Mouse (Mus musculus) thymus, postnatal 25 days (tissue): ENCODE measurements around the gene Cmtm4.

Experiments used
- DNase-seq: peaks from one replicate; pipeline ENCODE4 v3.0.0; 2022

Cmtm4 gene

GRCm38 (mm10) chr8:104410628-104411273 is 15.1 kb upstream of the Cmtm4 start:
- no peak for DNase-seq

GRCm38 (mm10) chr8:104408328-104409110 is 12.9 kb upstream of the Cmtm4 start:
- DNase-seq = no peak

- DNase-seq = no peak
Measured at GRCm38 (mm10) chr8:104406340-104407128, 10.9 kb upstream of the Cmtm4 start.

GRCm38 (mm10) chr8:104405430-104406187 is 10.0 kb upstream of the Cmtm4 start:
- DNase-seq = no peak

GRCm38 (mm10) chr8:104403596-104403995 is 8.0 kb upstream of the Cmtm4 start:
- DNase-seq = peak; percentile 6

- no peak for DNase-seq
Measured at GRCm38 (mm10) chr8:104394801-104395702, 555 bp downstream of the Cmtm4 start.

GRCm38 (mm10) chr8:104393767-104394166 is 1.8 kb downstream of the Cmtm4 start:
- no peak for DNase-seq

- no peak for DNase-seq
Measured at GRCm38 (mm10) chr8:104393139-104393538, 2.5 kb downstream of the Cmtm4 start.

- no peak for DNase-seq
Measured at GRCm38 (mm10) chr8:104390245-104390644, 5.4 kb downstream of the Cmtm4 start.

GRCm38 (mm10) chr8:104387980-104388379 is 7.6 kb downstream of the Cmtm4 start:
- DNase-seq = no peak

GRCm38 (mm10) chr8:104387501-104387900 is 8.1 kb downstream of the Cmtm4 start:
- no peak for DNase-seq

- no peak for DNase-seq
Measured at GRCm38 (mm10) chr8:104386693-104387092, 8.9 kb downstream of the Cmtm4 start.

- DNase-seq = no peak
Measured at GRCm38 (mm10) chr8:104383977-104384376, 11.6 kb downstream of the Cmtm4 start.

GRCm38 (mm10) chr8:104383296-104383695 is 12.3 kb downstream of the Cmtm4 start:
- no peak for DNase-seq

GRCm38 (mm10) chr8:104380961-104381411 is 14.6 kb downstream of the Cmtm4 start:
- DNase-seq = no peak

- DNase-seq = no peak
Measured at GRCm38 (mm10) chr8:104380269-104380668, 15.3 kb downstream of the Cmtm4 start.

- DNase-seq = no peak
Measured at GRCm38 (mm10) chr8:104379301-104379836, 16.2 kb downstream of the Cmtm4 start.

- no peak for DNase-seq
Measured at GRCm38 (mm10) chr8:104376669-104377068, 18.9 kb downstream of the Cmtm4 start.

GRCm38 (mm10) chr8:104375959-104376358 is 19.6 kb downstream of the Cmtm4 start:
- no peak for DNase-seq

- no peak for DNase-seq
Measured at GRCm38 (mm10) chr8:104374864-104375846, 20.5 kb downstream of the Cmtm4 start.
